Mouse (Mus musculus) hindbrain, embryonic 11.5 days (tissue): ENCODE results near the gene Kat7. TPM values are rescaled to one million over a fixed set of nuclear protein-coding genes. Genes with fewer than 3 reads are reported as not detected.
A peak's percentile ranks its signal among the peaks of the same experiment; 100 is the strongest.

ENCODE experiments used
- ATAC-seq: fragments of 200-750 bp; cut with Nextera tagmentation; 2 replicates; pipeline ENCODE4 v1.8.0; 2017; ENCODE audit warnings: mild to moderate bottlenecking, moderate TSS enrichment, moderate library complexity; ENCODE audit not compliant: low FRiP score
- DNase-seq: peaks from one replicate; pipeline ENCODE4 v3.0.0-alpha.2; 2015; ENCODE audit warnings: low spot score
- H3K27ac ChIP-seq: fragments of 300-500 bp; sonication (generic); 2 replicates; pipeline ENCODE4 v1.5.1; 2014; ENCODE audit warnings: mild to moderate bottlenecking, low read depth, low read length
- H3K27me3 ChIP-seq: fragments of 300-500 bp; sonication (generic); 2 replicates; pipeline ENCODE4 v1.6.1; 2014; ENCODE audit warnings: mild to moderate bottlenecking, low read length, moderate library complexity, mixed read lengths; ENCODE audit not compliant: control insufficient read depth, insufficient read depth
- H3K36me3 ChIP-seq: fragments of 300-500 bp; sonication (generic); 2 replicates; pipeline ENCODE4 v1.6.1; 2014; ENCODE audit warnings: mild to moderate bottlenecking, low read length, moderate library complexity, mixed read lengths; ENCODE audit not compliant: control insufficient read depth, insufficient read depth
- H3K4me1 ChIP-seq: fragments of 300-500 bp; sonication (generic); replicated peaks from 2 replicates; pipeline ENCODE4 v1.6.1; 2014; ENCODE audit warnings: low read length, mixed read lengths; ENCODE audit not compliant: control insufficient read depth, insufficient read depth
- H3K4me2 ChIP-seq: fragments of 300-500 bp; sonication (generic); replicated peaks from 2 replicates; pipeline ENCODE4 v1.6.1; 2014; ENCODE audit warnings: mild to moderate bottlenecking, low read depth, low read length
- H3K4me3 ChIP-seq: fragments of 300-500 bp; sonication (generic); 2 replicates; pipeline ENCODE4 v1.5.1; 2014; ENCODE audit warnings: low read depth, low read length
- H3K9ac ChIP-seq: fragments of 300-500 bp; sonication (generic); 2 replicates; pipeline ENCODE4 v1.6.1; 2014; ENCODE audit warnings: low read depth, low read length
- H3K9me3 ChIP-seq: fragments of 300-500 bp; sonication (generic); 2 replicates; pipeline ENCODE4 v1.6.1; 2016; ENCODE audit warnings: low read length; ENCODE audit not compliant: control insufficient read depth
- WGBS: fragments of 180-500 bp; shearing (Covaris S2); extraction: QIAGEN DNeasy Blood & Tissue Kit; methylation state at CpG from one replicate; pipeline ENCODE4 v1.1.7; 2014; 5-methylcytosine and 5-hydroxymethylcytosine counted together
- polyA plus RNA-seq: library from polyadenylated mRNA; unstranded; fragments of >200 nt; fragmentation: Nextera tagmentation; extraction: Ambion mirVana; gene quantifications from 2 replicates; pipeline ENCODE4 v1.2.1, GENCODE M21; 2014

Kat7 gene
- polyA plus RNA-seq, 1 experiment from 2014 or later, result 63.8 TPM

- WGBS, result under 1% methylated on average over 37 of the region's 37 CpGs
- Histone ChIP-seq H3K27me3 (no peaks in the 10 kb centered on the region), H3K4me1 (no peaks in the 10 kb centered on the region; the same call in 1 of the 2 replicates), H3K9me3 (no peaks in the 10 kb centered on the region), H3K4me3 (peak overlapping the region; percentile 93), H3K36me3 (no peaks in the 10 kb centered on the region), H3K27ac (peak overlapping the region; percentile 91), H3K4me2 (peak overlapping the region; percentile 81), H3K9ac (peak overlapping the region; percentile 96)
- ATAC-seq, result peak; percentile 95
- DNase-seq, result peak; percentile 94
Observed at GRCm38 (mm10) chr11:95309510-95310006, 488 bp downstream of the Kat7 start.

- Histone ChIP-seq H3K9me3 (no peaks in the 10 kb centered on the region), H3K27ac (no peak overlapping the region), H3K9ac (no peak overlapping the region), H3K4me3 (no peak overlapping the region), H3K36me3 (no peaks in the 10 kb centered on the region), H3K4me1 (no peaks in the 10 kb centered on the region; the same call in 1 of the 2 replicates), H3K4me2 (no peak overlapping the region), H3K27me3 (no peaks in the 10 kb centered on the region)
- no peak for DNase-seq
- WGBS, result 86% methylated on average over 8 of the region's 8 CpGs
- ATAC-seq, result no peak
Observed at GRCm38 (mm10) chr11:95307526-95307925, 2.5 kb downstream of the Kat7 start.

- Histone ChIP-seq H3K4me1 (no peaks in the 10 kb centered on the region; the same call in 1 of the 2 replicates), H3K4me3 (no peak overlapping the region), H3K27me3 (no peaks in the 10 kb centered on the region), H3K36me3 (no peaks in the 10 kb centered on the region), H3K4me2 (no peak overlapping the region), H3K27ac (no peak overlapping the region), H3K9ac (no peak overlapping the region), H3K9me3 (no peaks in the 10 kb centered on the region)
- no peak for DNase-seq
- WGBS, result 90% methylated on average over 7 of the region's 7 CpGs
- no peak for ATAC-seq
Observed at GRCm38 (mm10) chr11:95305600-95305999, 4.4 kb downstream of the Kat7 start.

GRCm38 (mm10) chr11:95301772-95302171, 8.3 kb downstream of the Kat7 start:
- DNase-seq, result no peak
- Histone ChIP-seq H3K9ac (no peak overlapping the region), H3K27ac (no peak overlapping the region), H3K4me1 (no peaks in the 10 kb centered on the region), H3K9me3 (no peaks in the 10 kb centered on the region), H3K27me3 (no peaks in the 10 kb centered on the region), H3K4me3 (no peak overlapping the region), H3K36me3 (no peaks in the 10 kb centered on the region), H3K4me2 (no peak overlapping the region)
- WGBS, result 92% methylated on average over 3 of the region's 3 CpGs
- ATAC-seq, result no peak

- Histone ChIP-seq H3K27ac (no peak overlapping the region), H3K4me3 (no peak overlapping the region), H3K4me2 (no peak overlapping the region), H3K36me3 (no peaks in the 10 kb centered on the region), H3K9ac (no peak overlapping the region), H3K9me3 (no peaks in the 10 kb centered on the region), H3K4me1 (no peaks in the 10 kb centered on the region), H3K27me3 (no peaks in the 10 kb centered on the region)
- 96% methylated on average over 12 of the region's 12 CpGs for WGBS
- no peak for ATAC-seq
- no peak for DNase-seq
Observed at GRCm38 (mm10) chr11:95299886-95300285, 10.2 kb downstream of the Kat7 start.

- Histone ChIP-seq H3K9me3 (no peaks in the 10 kb centered on the region), H3K4me2 (no peak overlapping the region), H3K36me3 (no peaks in the 10 kb centered on the region), H3K4me3 (no peak overlapping the region), H3K27ac (no peak overlapping the region), H3K4me1 (no peaks in the 10 kb centered on the region), H3K27me3 (no peaks in the 10 kb centered on the region), H3K9ac (no peak overlapping the region)
- WGBS, result 17% methylated on average over 2 of the region's 2 CpGs
- ATAC-seq (no peak), DNase-seq (peak; percentile 59)
Observed at GRCm38 (mm10) chr11:95298146-95298545, 11.9 kb downstream of the Kat7 start.

GRCm38 (mm10) chr11:95295736-95296135, 14.3 kb downstream of the Kat7 start:
- WGBS, result 93% methylated on average over 13 of the region's 13 CpGs
- no peak for ATAC-seq

GRCm38 (mm10) chr11:95293017-95293624, 16.9 kb downstream of the Kat7 start:
- ATAC-seq (no peak), DNase-seq (no peak)
- Histone ChIP-seq H3K4me3 (no peak overlapping the region), H3K4me1 (no peaks in the 10 kb centered on the region), H3K9ac (no peak overlapping the region), H3K4me2 (no peak overlapping the region), H3K36me3 (peaks cover 7% of the 10 kb centered on the region; the same call in 1 of the 2 replicates), H3K9me3 (no peaks in the 10 kb centered on the region), H3K27me3 (no peaks in the 10 kb centered on the region), H3K27ac (no peak overlapping the region)
- 90% methylated on average over 8 of the region's 8 CpGs for WGBS

More at GRCm38 (mm10) chr11:95295736-95296135, 14.3 kb downstream of the Kat7 start:
- no peaks in the 10 kb centered on the region for H3K4me1 ChIP-seq
- no peak overlapping the region for H3K9ac ChIP-seq
- no peak for DNase-seq
- no peaks in the 10 kb centered on the region for H3K9me3 ChIP-seq
- 0 out of 2 replicates have a peak, but pooled peaks cover 2% of the 10 kb centered on the region for H3K36me3 ChIP-seq
- H3K27me3 ChIP-seq, result no peaks in the 10 kb centered on the region
- H3K4me2 ChIP-seq, result no peak overlapping the region
- H3K4me3 ChIP-seq, result no peak overlapping the region
- no peak overlapping the region for H3K27ac ChIP-seq

GRCm38 (mm10) chr11:95291998-95292397, 18.0 kb downstream of the Kat7 start:
- Histone ChIP-seq H3K9me3 (no peaks in the 10 kb centered on the region), H3K27ac (no peak overlapping the region), H3K27me3 (no peaks in the 10 kb centered on the region), H3K36me3 (peaks cover 7% of the 10 kb centered on the region), H3K4me2 (no peak overlapping the region), H3K9ac (no peak overlapping the region), H3K4me3 (no peak overlapping the region), H3K4me1 (no peaks in the 10 kb centered on the region)
- no peak for ATAC-seq
- DNase-seq, result no peak
- WGBS, result 82% methylated on average over 4 of the region's 4 CpGs
